Mouse (Mus musculus) erythroblast, embryonic 14.5 days (primary cell): ENCODE measurements around the gene Napsa.

ENCODE experiments used
- GATA1 ChIP-seq: IDR thresholded peaks from 2 replicates; pipeline ENCODE4 v1.6.1; 2012; ENCODE audit warnings: low read length, inconsistent platforms, mixed read lengths
- TAL1 ChIP-seq: IDR thresholded peaks from 3 replicates; pipeline ENCODE4 v1.6.1; 2012; ENCODE audit warnings: low read length, inconsistent platforms, mixed read lengths

DNA sequence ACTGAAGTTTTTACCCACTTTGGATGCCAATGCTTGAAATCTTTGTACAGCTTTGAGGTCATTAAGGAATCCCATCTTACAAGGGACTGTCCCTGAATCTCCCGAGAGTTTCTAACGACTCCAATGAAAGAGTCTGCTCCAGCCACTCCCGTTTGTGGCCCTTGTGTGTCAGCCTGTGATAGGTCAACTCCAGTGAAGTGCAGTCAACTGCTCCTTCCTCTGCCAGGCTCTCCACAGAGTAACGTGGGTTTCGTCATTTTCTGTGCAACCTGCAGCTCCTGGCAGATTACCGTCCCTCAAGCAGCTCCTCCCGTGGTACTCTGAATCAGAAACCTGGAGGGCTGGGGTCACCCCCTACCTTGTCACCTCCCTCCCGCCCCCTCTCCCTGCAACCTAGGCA, 8.9 kb upstream of the Napsa start:
- TF ChIP-seq GATA1, result no peak
- TF ChIP-seq TAL1, result no peak
